Mouse (Mus musculus) liver, embryonic 14.5 days (tissue): ENCODE measurements at regions not wholly inside any gene's neighbourhood (a gene's known extent, or its start where the extent isn't known, plus 50 kb on each side); places are given as distances from the start of the nearest gene placed in this dataset.

Source experiments
- ATAC-seq: fragments of 200-750 bp; cut with Nextera tagmentation; 2 replicates; pipeline ENCODE4 v1.8.0; 2017; ENCODE audit warnings: moderate number of reproducible peaks, mild to moderate bottlenecking, moderate library complexity; ENCODE audit not compliant: insufficient read depth
- DNase-seq, 3 experiments: peaks; one replicate each; pipeline ENCODE4 v3.0.0-alpha.2; 2012 to 2013; ENCODE audit warnings: low read depth in 3 of 3, low spot score in 3 of 3
- H3K27ac ChIP-seq: fragments of 300-500 bp; sonication (generic); 2 replicates; pipeline ENCODE4 v1.5.1; 2014; ENCODE audit warnings: moderate library complexity, mild to moderate bottlenecking, control low read depth, inconsistent platforms
- H3K27me3 ChIP-seq: fragments of 300-500 bp; sonication (generic); 2 replicates; pipeline ENCODE4 v1.6.1; 2014; ENCODE audit warnings: mild to moderate bottlenecking, low read length, moderate library complexity; ENCODE audit not compliant: control insufficient read depth, insufficient read depth
- H3K36me3 ChIP-seq: fragments of 300-500 bp; sonication (generic); replicated peaks from 2 replicates; pipeline ENCODE4 v1.6.1; 2014; ENCODE audit warnings: low read depth; ENCODE audit not compliant: control insufficient read depth, insufficient read depth
- H3K4me1 ChIP-seq, 2 experiments: fragments of 200-500 bp in 1 of 2; fragments of 300-500 bp in 1 of 2; sonication (generic) in 1 of 2; replicated peaks; 2 replicates each; pipeline ENCODE4 v1.6.1; 2012 to 2014; ENCODE audit warnings: antibody characterized with exemption in 1 of 2, inconsistent platforms in 1 of 2, low read length in 1 of 2; ENCODE audit not compliant: control insufficient read depth in 2 of 2, insufficient read depth in 2 of 2
- H3K4me2 ChIP-seq: fragments of 300-500 bp; sonication (generic); 2 replicates; pipeline ENCODE4 v1.6.1; 2014; ENCODE audit warnings: low read depth, mild to moderate bottlenecking, control low read depth, moderate library complexity
- H3K4me3 ChIP-seq, 2 experiments: fragments of 200-500 bp in 1 of 2; fragments of 300-500 bp in 1 of 2; sonication (generic) in 1 of 2; 2 replicates each; pipeline ENCODE4 v1.5.1; 2012 to 2014; ENCODE audit warnings: low read depth in 2 of 2, low read length in 2 of 2, mild to moderate bottlenecking in 2 of 2, control low read depth in 1 of 2, inconsistent platforms in 1 of 2, moderate library complexity in 1 of 2; ENCODE audit not compliant: insufficient read depth in 1 of 2
- H3K9ac ChIP-seq: fragments of 300-500 bp; sonication (generic); replicated peaks from 2 replicates; pipeline ENCODE4 v1.6.1; 2014; ENCODE audit warnings: mild to moderate bottlenecking, control low read depth, moderate library complexity
- H3K9me3 ChIP-seq: fragments of 300-500 bp; sonication (generic); 2 replicates; pipeline ENCODE4 v1.6.1; 2016; ENCODE audit warnings: low read length, mixed read lengths; ENCODE audit not compliant: control insufficient read depth
- CTCF ChIP-seq: IDR thresholded peaks from 2 replicates; pipeline ENCODE4 v1.5.1; 2016; ENCODE audit warnings: antibody characterized with exemption, low read depth, control low read depth
- EP300 ChIP-seq: IDR thresholded peaks from 2 replicates; pipeline ENCODE4 v1.6.1; 2016; ENCODE audit warnings: antibody characterized with exemption, low read depth
- WGBS: fragments of 180-500 bp; shearing (Covaris S2); extraction: QIAGEN DNeasy Blood & Tissue Kit; methylation state at CpG from one replicate; pipeline ENCODE4 v1.1.7; 2014; ENCODE audit not compliant: insufficient replicate concordance; 5-methylcytosine and 5-hydroxymethylcytosine counted together

GRCm38 (mm10) chr12:33675508-33675907 lies 246.1 kb downstream of the Twistnb start:
- DNase-seq (no peak), ATAC-seq (no peak)
- no peaks in the 10 kb centered on the region for H3K36me3 ChIP-seq
- no peaks in the 10 kb centered on the region for H3K4me1 ChIP-seq
- no peaks in the 10 kb centered on the region for H3K27me3 ChIP-seq
- no peak for TF ChIP-seq CTCF
- TF ChIP-seq EP300 = no peak
- 64% methylated on average over 6 of the region's 6 CpGs for WGBS
- no peaks in the 10 kb centered on the region for H3K9me3 ChIP-seq
- no peak overlapping the region for H3K4me2 ChIP-seq
- H3K4me3 ChIP-seq = no peak overlapping the region
- H3K9ac ChIP-seq = no peak overlapping the region
- no peak overlapping the region for H3K27ac ChIP-seq

GRCm38 (mm10) chr12:33692870-33693269 lies 235.4 kb upstream of the Ferd3l start:
- no peaks in the 10 kb centered on the region for H3K27me3 ChIP-seq

GRCm38 (mm10) chr12:33714392-33714791 lies 213.8 kb upstream of the Ferd3l start:
- Histone ChIP-seq H3K4me2 (no peak overlapping the region), H3K36me3 (no peaks in the 10 kb centered on the region), H3K4me1 (0 out of 4 replicates have a peak, but pooled peaks cover 0 to 2% of the 10 kb centered on the region in 2 experiments), H3K4me3 (no peak overlapping the region), H3K27ac (no peak overlapping the region), H3K27me3 (no peaks in the 10 kb centered on the region), H3K9ac (no peak overlapping the region), H3K9me3 (no peaks in the 10 kb centered on the region)
- DNase-seq (no peak), ATAC-seq (no peak)
- TF ChIP-seq CTCF (no peak), EP300 (no peak)
- WGBS = 58% methylated on average over 3 of the region's 3 CpGs

More at GRCm38 (mm10) chr12:33692870-33693269, 235.4 kb upstream of the Ferd3l start:
- no peaks in the 10 kb centered on the region for H3K4me1 ChIP-seq
- H3K9ac ChIP-seq = no peak overlapping the region
- H3K27ac ChIP-seq = no peak overlapping the region
- 77% methylated on average over 3 of the region's 3 CpGs for WGBS
- H3K9me3 ChIP-seq = no peaks in the 10 kb centered on the region
- ATAC-seq (no peak), DNase-seq (no peak)
- no peaks in the 10 kb centered on the region for H3K36me3 ChIP-seq
- no peak overlapping the region for H3K4me3 ChIP-seq
- TF ChIP-seq EP300 = no peak
- no peak for TF ChIP-seq CTCF
- H3K4me2 ChIP-seq = no peak overlapping the region

GRCm38 (mm10) chr12:33715997-33716396 lies 212.2 kb upstream of the Ferd3l start:
- TF ChIP-seq EP300 = no peak
- TF ChIP-seq CTCF = no peak
- 66% methylated on average over 2 of the region's 2 CpGs for WGBS
- H3K27me3 ChIP-seq = no peaks in the 10 kb centered on the region
- H3K4me1 ChIP-seq = 0 out of 4 replicates have a peak, but pooled peaks cover 0 to 2% of the 10 kb centered on the region in 2 experiments
- ATAC-seq (no peak), DNase-seq (no peak)
- no peak overlapping the region for H3K4me3 ChIP-seq
- no peak overlapping the region for H3K9ac ChIP-seq
- no peaks in the 10 kb centered on the region for H3K9me3 ChIP-seq
- no peak overlapping the region for H3K4me2 ChIP-seq
- H3K36me3 ChIP-seq = no peaks in the 10 kb centered on the region
- no peak overlapping the region for H3K27ac ChIP-seq

GRCm38 (mm10) chr12:33717053-33717452 lies 211.2 kb upstream of the Ferd3l start:
- TF ChIP-seq CTCF (no peak), EP300 (no peak)
- Histone ChIP-seq H3K4me3 (no peak overlapping the region), H3K9me3 (no peaks in the 10 kb centered on the region), H3K27ac (no peak overlapping the region), H3K4me2 (no peak overlapping the region), H3K27me3 (no peaks in the 10 kb centered on the region), H3K36me3 (no peaks in the 10 kb centered on the region), H3K9ac (no peak overlapping the region), H3K4me1 (0 out of 4 replicates have a peak, but pooled peaks cover 0 to 2% of the 10 kb centered on the region in 2 experiments)
- DNase-seq (no peak), ATAC-seq (no peak)
- WGBS = 54% methylated on average over 4 of the region's 4 CpGs
